Mouse (Mus musculus): ENCODE data around the gene Myo3b.

DNA sequence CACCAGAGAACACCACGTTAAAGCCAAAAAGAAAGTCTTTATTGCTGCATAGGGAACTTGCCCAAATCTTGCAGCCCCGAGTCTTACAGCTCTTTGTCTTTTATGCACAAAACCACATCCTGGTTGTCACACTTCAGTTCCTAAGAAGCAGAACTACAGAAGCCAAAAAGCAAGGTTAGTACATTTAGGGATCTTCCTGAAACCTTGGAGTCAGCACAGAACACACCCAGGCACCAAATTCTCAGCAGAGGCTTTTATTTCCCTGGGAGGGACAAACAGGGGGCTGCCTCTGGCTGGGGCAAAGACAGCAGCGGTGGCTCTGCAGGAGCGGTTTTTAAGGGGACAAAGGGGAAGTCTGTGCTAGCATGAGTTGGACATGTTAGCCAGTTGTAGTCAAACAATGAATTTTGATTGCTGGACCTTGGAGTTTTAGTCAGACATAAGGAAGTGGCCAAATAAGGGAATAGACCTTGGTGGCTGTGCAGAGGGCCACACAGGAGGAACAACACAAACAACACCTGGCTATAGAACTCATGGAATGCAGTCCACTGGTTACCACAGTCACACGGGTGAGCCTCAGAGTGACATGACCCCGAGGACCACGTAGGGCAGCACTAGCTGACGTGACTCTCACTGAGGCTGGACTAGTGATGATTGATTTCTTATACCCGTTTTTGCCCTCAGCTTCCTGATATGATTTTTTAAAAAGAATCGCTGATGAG is 53.0 kb downstream of the Myo3b start:
- TF ChIP-seq CTCF (IDR thresholded peaks at IDR 0.05; ENCODE audit: low read depth, low read length), result no peak
- no peak for TF ChIP-seq POLR2A (IDR thresholded peaks at IDR 0.05; ENCODE audit: extremely low read depth, insufficient read depth, low read length)

Measured in liver, adult 2 months (tissue).